Mouse (Mus musculus): ENCODE measurements around the gene Wfdc3.

- TF ChIP-seq CTCF (IDR thresholded peaks at IDR 0.05; ENCODE audit: insufficient read depth, low read depth, low read length) (no peak), POLR2A (IDR thresholded peaks at IDR 0.05; ENCODE audit: insufficient read depth, low read depth, low read length) (no peak)
Measured at GRCm38 (mm10) chr2:164773989-164774364, 28.2 kb upstream of the Wfdc3 start.
